ENCODE assay signal across 17 mouse cellular contexts in the genomic region with DNA sequence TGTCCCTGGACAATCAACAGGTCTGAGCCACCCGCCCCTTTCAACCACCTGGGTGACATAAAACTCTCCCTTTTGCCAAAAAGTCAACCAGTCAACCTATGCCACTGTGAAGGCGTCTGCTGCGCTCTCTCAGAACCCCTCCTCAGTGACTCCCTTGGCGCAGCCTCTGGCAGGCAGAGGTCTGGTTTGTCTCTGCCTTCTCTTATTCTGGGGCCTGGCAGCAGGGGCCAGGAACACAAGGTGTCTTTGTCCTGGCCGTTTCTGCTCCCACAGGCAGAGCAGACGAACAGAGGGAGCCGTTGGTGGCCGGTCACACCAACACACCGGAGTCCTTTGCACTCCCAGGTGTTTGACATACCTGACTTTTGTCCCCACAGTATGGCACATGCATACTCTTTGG. TPM values are rescaled to one million over a fixed set of nuclear protein-coding genes. Genes with fewer than 3 reads are reported as not detected.
A peak's percentile ranks its signal among the peaks of the same experiment; 100 is the strongest.
DNase-seq lines count a peak whose midpoint lies in the region; ATAC-seq lines count a peak whose summit lies in the region.
"Had no signal": no experiment of that assay in that cellular context is flagged by ENCODE, and none has a peak within 500 bp of the region (broad histone marks: within the 10 kb centered on the region; RNA-seq: fewer than 3 reads in every experiment).

No protein-coding gene starts in this region.

- H3K4me3 ChIP-seq in forebrain, embryonic 16.5 days (replicated peaks; ENCODE audit: low read length), result no peak overlapping the region
- H3K4me3 ChIP-seq in forebrain, embryonic 13.5 days, result no peak overlapping the region
- no peak overlapping the region for H3K4me3 ChIP-seq in hindbrain, embryonic 12.5 days
- H3K4me3 ChIP-seq in hindbrain, embryonic 14.5 days (replicated peaks; ENCODE audit: low read length), result no peak overlapping the region
- no peak overlapping the region for H3K4me3 ChIP-seq in intestine, embryonic 16.5 days (ENCODE audit: low read length)
- no peak overlapping the region for H3K4me3 ChIP-seq in stomach, embryonic 15.5 days (replicated peaks)
- H3K4me3 ChIP-seq: erythroblast, embryonic 14.5 days; heart, embryonic 15.5 days had no signal

- no peak for DNase-seq in hindbrain, embryonic 14.5 days (ENCODE audit: low spot score)
- no peak for DNase-seq in c-Kit-positive CD71-positive TER-119-positive erythroid progenitor cells, embryonic 14.5 days (ENCODE audit: low spot score)
- DNase-seq: cerebellum, adult 9-11 months; embryo, embryonic 11 days; gastrocnemius, postnatal 14 days; layer of hippocampus, postnatal 36 days; lung, postnatal 10 days; midbrain, embryonic 14.5 days; thymus, postnatal 14 days had no signal

- H3K4me2 ChIP-seq in forebrain, embryonic 16.5 days (ENCODE audit: low read length), result no peak overlapping the region
- no peak overlapping the region for H3K4me2 ChIP-seq in forebrain, embryonic 13.5 days
- H3K4me2 ChIP-seq in hindbrain, embryonic 12.5 days (replicated peaks), result no peak overlapping the region
- H3K4me2 ChIP-seq in hindbrain, embryonic 14.5 days (replicated peaks), result no peak overlapping the region
- H3K4me2 ChIP-seq in intestine, embryonic 16.5 days (ENCODE audit: low read depth, low read length), result no peak overlapping the region
- no peak overlapping the region for H3K4me2 ChIP-seq in stomach, embryonic 15.5 days
- H3K4me2 ChIP-seq: heart, embryonic 15.5 days had no signal

- 0 out of 2 replicates have a peak, but pooled peaks have one; percentile 29 for ATAC-seq in forebrain, embryonic 16.5 days
- ATAC-seq in forebrain, embryonic 13.5 days, result no peak
- ATAC-seq in hindbrain, embryonic 12.5 days (ENCODE audit: low FRiP score), result no peak
- ATAC-seq in hindbrain, embryonic 14.5 days (ENCODE audit: low FRiP score), result no peak
- peak; percentile 44; the same call in 1 of the 2 replicates for ATAC-seq in intestine, embryonic 16.5 days
- ATAC-seq in stomach, embryonic 15.5 days (ENCODE audit: insufficient read depth, low FRiP score, low read depth), result no peak
- no peak for ATAC-seq in frontal cortex, adult (ENCODE audit: low TSS enrichment)

- H3K9ac ChIP-seq in forebrain, embryonic 16.5 days (replicated peaks; ENCODE audit: low read depth, low read length), result no peak overlapping the region
- no peak overlapping the region for H3K9ac ChIP-seq in forebrain, embryonic 13.5 days
- no peak overlapping the region for H3K9ac ChIP-seq in hindbrain, embryonic 12.5 days
- no peak overlapping the region for H3K9ac ChIP-seq in hindbrain, embryonic 14.5 days
- no peak overlapping the region for H3K9ac ChIP-seq in intestine, embryonic 16.5 days (ENCODE audit: low read depth, low read length)
- no peak overlapping the region for H3K9ac ChIP-seq in stomach, embryonic 15.5 days
- H3K9ac ChIP-seq: heart, embryonic 15.5 days had no signal

- WGBS in forebrain, embryonic 16.5 days, result 76% methylated on average over 9 of the region's 9 CpGs
- 64% methylated on average over 9 of the region's 9 CpGs for WGBS in forebrain, embryonic 13.5 days
- 71% methylated on average over 9 of the region's 9 CpGs for WGBS in hindbrain, embryonic 12.5 days
- 79% methylated on average over 9 of the region's 9 CpGs for WGBS in hindbrain, embryonic 14.5 days
- 41% methylated on average over 9 of the region's 9 CpGs for WGBS in intestine, embryonic 16.5 days
- WGBS in stomach, embryonic 15.5 days, result 54% methylated on average over 9 of the region's 9 CpGs

- no peak overlapping the region for H3K27ac ChIP-seq in forebrain, embryonic 16.5 days (ENCODE audit: low read length)
- no peak overlapping the region for H3K27ac ChIP-seq in forebrain, embryonic 13.5 days
- H3K27ac ChIP-seq in hindbrain, embryonic 12.5 days, result 0 out of 2 replicates have a peak overlapping the region, but pooled peaks have one; percentile 1
- no peak overlapping the region for H3K27ac ChIP-seq in hindbrain, embryonic 14.5 days
- no peak overlapping the region for H3K27ac ChIP-seq in intestine, embryonic 16.5 days (ENCODE audit: low read length)
- 0 out of 2 replicates have a peak overlapping the region, but pooled peaks have one; percentile 21 for H3K27ac ChIP-seq in stomach, embryonic 15.5 days
- H3K27ac ChIP-seq: heart, embryonic 15.5 days had no signal

- peaks cover 2% of the 10 kb centered on the region; the same call in 1 of the 2 replicates for H3K36me3 ChIP-seq in forebrain, embryonic 16.5 days (ENCODE audit: control insufficient read depth, insufficient read depth)
- H3K36me3 ChIP-seq in forebrain, embryonic 13.5 days (ENCODE audit: poor library complexity, severe bottlenecking), result peaks cover 22% of the 10 kb centered on the region
- H3K36me3 ChIP-seq in hindbrain, embryonic 12.5 days, result peaks cover 20% of the 10 kb centered on the region
- H3K36me3 ChIP-seq in hindbrain, embryonic 14.5 days (replicated peaks; ENCODE audit: control insufficient read depth, insufficient read depth), result peaks cover 2% of the 10 kb centered on the region; the same call in 1 of the 2 replicates
- no peaks in the 10 kb centered on the region; the same call in 1 of the 2 replicates for H3K36me3 ChIP-seq in intestine, embryonic 16.5 days (ENCODE audit: control insufficient read depth, insufficient read depth, low read length)
- H3K36me3 ChIP-seq in stomach, embryonic 15.5 days, result no peaks in the 10 kb centered on the region; the same call in 1 of the 2 replicates

- H3K4me1 ChIP-seq in forebrain, embryonic 16.5 days (replicated peaks; ENCODE audit: control insufficient read depth, insufficient read depth, low read length), result 0 out of 2 replicates have a peak, but pooled peaks cover 4% of the 10 kb centered on the region
- H3K4me1 ChIP-seq in forebrain, embryonic 13.5 days, result 0 out of 2 replicates have a peak, but pooled peaks cover 11% of the 10 kb centered on the region
- H3K4me1 ChIP-seq in hindbrain, embryonic 12.5 days, result peaks cover 10% of the 10 kb centered on the region
- no peaks in the 10 kb centered on the region for H3K4me1 ChIP-seq in hindbrain, embryonic 14.5 days (replicated peaks; ENCODE audit: control insufficient read depth, insufficient read depth, low read length)
- H3K4me1 ChIP-seq in intestine, embryonic 16.5 days (ENCODE audit: control insufficient read depth, insufficient read depth, low read length), result peaks cover 12% of the 10 kb centered on the region; the same call in 1 of the 2 replicates
- H3K4me1 ChIP-seq in stomach, embryonic 15.5 days, result 0 out of 2 replicates have a peak, but pooled peaks cover 5% of the 10 kb centered on the region

- H3K9me3 ChIP-seq in forebrain, embryonic 16.5 days (ENCODE audit: control insufficient read depth, low read length), result peaks cover 3% of the 10 kb centered on the region; the same call in 1 of the 2 replicates
- H3K9me3 ChIP-seq in forebrain, embryonic 13.5 days (replicated peaks), result peaks cover 12% of the 10 kb centered on the region
- peaks cover 10% of the 10 kb centered on the region; the same call in 1 of the 2 replicates for H3K9me3 ChIP-seq in hindbrain, embryonic 12.5 days (replicated peaks)
- no peaks in the 10 kb centered on the region for H3K9me3 ChIP-seq in hindbrain, embryonic 14.5 days (ENCODE audit: control insufficient read depth, low read length)
- 0 out of 2 replicates have a peak, but pooled peaks cover 3% of the 10 kb centered on the region for H3K9me3 ChIP-seq in intestine, embryonic 16.5 days (ENCODE audit: control insufficient read depth, low read length)
- no peaks in the 10 kb centered on the region for H3K9me3 ChIP-seq in stomach, embryonic 15.5 days
- H3K9me3 ChIP-seq: heart, embryonic 15.5 days had no signal

- no peaks in the 10 kb centered on the region for H3K27me3 ChIP-seq in forebrain, embryonic 16.5 days (replicated peaks; ENCODE audit: control insufficient read depth, insufficient read depth, low read length)
- no peaks in the 10 kb centered on the region for H3K27me3 ChIP-seq in forebrain, embryonic 13.5 days
- H3K27me3 ChIP-seq in hindbrain, embryonic 12.5 days, result no peaks in the 10 kb centered on the region
- no peaks in the 10 kb centered on the region for H3K27me3 ChIP-seq in hindbrain, embryonic 14.5 days (ENCODE audit: control insufficient read depth, insufficient read depth, low read length)
- no peaks in the 10 kb centered on the region for H3K27me3 ChIP-seq in intestine, embryonic 16.5 days (replicated peaks; ENCODE audit: control insufficient read depth, insufficient read depth, low read length)
- no peaks in the 10 kb centered on the region for H3K27me3 ChIP-seq in stomach, embryonic 15.5 days (replicated peaks)
- H3K27me3 ChIP-seq: heart, embryonic 15.5 days had no signal

RNA-seq across cellular contexts. Expression of a gene that starts 57.5 kb away (rescaled TPM):
- 35.4 and 43.6 TPM in 2 replicates for polyA plus RNA-seq in forebrain, embryonic 16.5 days (2015; fragmentation: Nextera tagmentation; extraction: Ambion mirVana)
- 15.9 and 17.7 TPM in 2 replicates for polyA plus RNA-seq in forebrain, embryonic 13.5 days (2015; fragmentation: Nextera tagmentation; extraction: Ambion mirVana)
- 43.9 and 46.0 TPM in 2 replicates for polyA plus RNA-seq in hindbrain, embryonic 12.5 days (2016; fragmentation: Nextera tagmentation; extraction: Ambion mirVana)
- 44.6 and 45.2 TPM in 2 replicates for polyA plus RNA-seq in hindbrain, embryonic 14.5 days (2014; fragmentation: Nextera tagmentation; extraction: Ambion mirVana)
- polyA plus RNA-seq in intestine, embryonic 16.5 days (2015; fragmentation: Nextera tagmentation; extraction: Ambion mirVana), result 8.7 and 10.5 TPM in 2 replicates
- 17.3 and 19.1 TPM in 2 replicates for polyA plus RNA-seq in stomach, embryonic 15.5 days (2015; fragmentation: Nextera tagmentation; extraction: Ambion mirVana)
- polyA plus RNA-seq: erythroblast, embryonic 14.5 days had no signal

Comparison
In these comparisons a context has a peak if more than half of its experiments do, and no peak if none do; other contexts are left out.
1. ATAC-seq: peak in forebrain, embryonic 16.5 days (single experiment) and intestine, embryonic 16.5 days (single experiment); none in forebrain, embryonic 13.5 days (single experiment), hindbrain, embryonic 12.5 days (single experiment), hindbrain, embryonic 14.5 days (single experiment), stomach, embryonic 15.5 days (single experiment) and frontal cortex, adult (single experiment).
2. H3K27ac ChIP-seq: peak in hindbrain, embryonic 12.5 days (single experiment) and stomach, embryonic 15.5 days (single experiment); none in forebrain, embryonic 16.5 days (single experiment), forebrain, embryonic 13.5 days (single experiment), hindbrain, embryonic 14.5 days (single experiment) and intestine, embryonic 16.5 days (single experiment).